In the genomic region with DNA sequence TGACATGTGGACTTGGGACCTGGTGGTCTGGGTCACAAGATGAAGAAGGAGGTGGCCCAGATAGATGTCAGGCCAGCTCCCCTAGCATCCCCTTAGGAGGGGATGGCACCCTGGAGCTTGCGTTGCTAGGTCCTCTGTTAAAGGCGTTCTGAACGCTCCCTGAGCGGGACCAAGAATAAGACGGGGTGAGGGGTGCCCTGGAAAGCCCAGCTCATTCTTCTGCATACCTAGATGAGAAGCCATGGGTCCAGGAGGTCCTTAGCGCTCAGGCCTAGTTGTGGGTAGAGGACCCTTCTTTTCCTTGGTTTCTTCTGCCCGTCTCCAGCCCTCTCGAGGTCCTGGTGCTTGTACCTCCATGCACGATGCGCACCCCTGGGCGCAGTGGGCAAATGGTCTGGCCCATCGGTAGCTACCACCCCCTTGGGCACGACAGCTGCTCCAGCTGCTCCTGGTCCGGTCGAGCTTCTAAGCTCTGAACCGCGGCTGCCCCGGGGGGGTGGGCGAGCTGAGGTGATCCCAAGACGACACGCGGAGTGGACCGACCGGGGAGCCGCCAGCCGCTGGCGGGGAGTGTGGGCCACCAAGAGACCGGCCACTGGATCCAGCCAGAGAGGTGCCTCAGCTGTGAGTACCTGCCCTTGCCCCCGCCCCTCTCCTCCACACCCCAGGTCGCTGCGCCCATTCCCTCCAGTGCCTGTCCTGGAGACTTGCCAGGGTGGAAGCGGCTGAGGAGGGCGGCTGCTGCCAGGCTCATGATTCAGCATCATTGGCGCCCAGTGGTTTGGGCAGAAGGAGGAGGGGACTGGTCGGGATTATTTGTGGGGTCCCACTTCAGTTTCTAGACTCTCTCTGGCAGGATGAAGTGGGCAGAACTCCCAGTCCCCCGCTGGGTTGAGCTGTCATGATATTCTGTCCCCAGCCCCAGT, we compare ENCODE assay signal across 8 mouse cellular contexts. TPM values are rescaled to one million over a fixed set of nuclear protein-coding genes. Genes with fewer than 3 reads are reported as not detected.
DNase-seq lines count a peak whose midpoint lies in the region; ATAC-seq and TF ChIP-seq lines count a peak whose summit lies in the region.

A gene (plus strand): TSS at position 402 of the 926 bp plus-strand sequence.

- peak within 1 kb of the TSS; percentile 77 for H3K4me3 ChIP-seq in forebrain, embryonic 13.5 days
- peak within 1 kb of the TSS; percentile 67 for H3K4me3 ChIP-seq in heart, embryonic 16.5 days (ENCODE audit: low read length)
- H3K4me3 ChIP-seq in liver, adult 2 months (ENCODE audit: insufficient read depth, low read depth, low read length) = peak within 1 kb of the TSS; percentile 51
- peak within 1 kb of the TSS; percentile 56 for H3K4me3 ChIP-seq in myocyte
- peak within 1 kb of the TSS; percentile 78 for H3K4me3 ChIP-seq in testis, adult 2 months (ENCODE audit: control insufficient read depth, low read depth, low read length)

- H3K4me2 ChIP-seq in forebrain, embryonic 13.5 days = peak within 1 kb of the TSS; percentile 78
- H3K4me2 ChIP-seq in heart, embryonic 16.5 days (ENCODE audit: low read depth, low read length) = peak within 1 kb of the TSS; percentile 85
- peak within 1 kb of the TSS; percentile 80 for H3K4me2 ChIP-seq in myocyte (ENCODE audit: low read depth)

- no peaks in the 10 kb centered on the region for H3K27me3 ChIP-seq in forebrain, embryonic 13.5 days
- H3K27me3 ChIP-seq in heart, embryonic 16.5 days (ENCODE audit: control insufficient read depth, insufficient read depth, low read length) = no peaks in the 10 kb centered on the region; the same call in 1 of the 2 replicates
- no peaks in the 10 kb centered on the region for H3K27me3 ChIP-seq in liver, adult 2 months (ENCODE audit: control insufficient read depth, insufficient read depth, low read length)
- H3K27me3 ChIP-seq in myocyte (ENCODE audit: control insufficient read depth, insufficient read depth, insufficient read length) = no peaks in the 10 kb centered on the region
- H3K27me3 ChIP-seq in testis, adult 2 months (ENCODE audit: control insufficient read depth, insufficient read depth, low read length) = no peaks in the 10 kb centered on the region

- TF ChIP-seq POLR2A in liver, adult 2 months (IDR thresholded peaks at IDR 0.05; ENCODE audit: extremely low read depth, insufficient read depth, low read length) = no peak
- TF ChIP-seq POLR2A in myocyte (IDR thresholded peaks at IDR 0.05; ENCODE audit: insufficient read length, low read depth) = peak; percentile 68
- TF ChIP-seq POLR2A in testis, adult 2 months (IDR thresholded peaks at IDR 0.05; ENCODE audit: control insufficient read depth, low read depth, low read length) = peak; percentile 68; the same call in 1 of the 2 replicates

- H3K79me2 ChIP-seq in liver, adult 2 months (ENCODE audit: control insufficient read depth, insufficient read depth, low read length) = no peaks in the 10 kb centered on the region
- no peaks in the 10 kb centered on the region for H3K79me2 ChIP-seq in myocyte (ENCODE audit: control insufficient read depth, insufficient read depth)

- H3K36me3 ChIP-seq in forebrain, embryonic 13.5 days (ENCODE audit: poor library complexity, severe bottlenecking) = no peaks in the 10 kb centered on the region
- no peaks in the 10 kb centered on the region for H3K36me3 ChIP-seq in heart, embryonic 16.5 days (ENCODE audit: control insufficient read depth, insufficient read depth)
- no peaks in the 10 kb centered on the region for H3K36me3 ChIP-seq in liver, adult 2 months (ENCODE audit: control insufficient read depth, insufficient read depth, low read length)
- no peaks in the 10 kb centered on the region for H3K36me3 ChIP-seq in myocyte (ENCODE audit: control insufficient read depth, insufficient read depth)
- no peaks in the 10 kb centered on the region for H3K36me3 ChIP-seq in testis, adult 2 months (ENCODE audit: control insufficient read depth, insufficient read depth, low read length)

- H3K27ac ChIP-seq in forebrain, embryonic 13.5 days = peak within 1 kb of the TSS; percentile 73
- H3K27ac ChIP-seq in heart, embryonic 16.5 days (ENCODE audit: low read length) = no peak within 1 kb of the TSS
- no peak within 1 kb of the TSS; the same call in 1 of the 2 replicates for H3K27ac ChIP-seq in liver, adult 2 months (replicated peaks; ENCODE audit: insufficient read depth, low read depth, low read length)
- H3K27ac ChIP-seq in testis, adult 2 months (ENCODE audit: control insufficient read depth, insufficient read depth, low read depth, low read length) = no peak within 1 kb of the TSS

- peaks cover 16% of the 10 kb centered on the region for H3K4me1 ChIP-seq in forebrain, embryonic 13.5 days
- 0 out of 2 replicates have a peak, but pooled peaks cover 2% of the 10 kb centered on the region for H3K4me1 ChIP-seq in heart, embryonic 16.5 days (ENCODE audit: control insufficient read depth, insufficient read depth, low read length)
- peaks cover 2% of the 10 kb centered on the region; the same call in 1 of the 2 replicates for H3K4me1 ChIP-seq in liver, adult 2 months (ENCODE audit: control insufficient read depth, insufficient read depth, low read length)
- H3K4me1 ChIP-seq in testis, adult 2 months (ENCODE audit: control insufficient read depth, insufficient read depth, low read length) = no peaks in the 10 kb centered on the region; the same call in 1 of the 2 replicates

- H3ac ChIP-seq in myocyte (ENCODE audit: control insufficient read depth, insufficient read length) = peak within 1 kb of the TSS; percentile 32

- H3K9ac ChIP-seq in forebrain, embryonic 13.5 days = peak within 1 kb of the TSS; percentile 83
- peak within 1 kb of the TSS; percentile 72 for H3K9ac ChIP-seq in heart, embryonic 16.5 days (ENCODE audit: low read length)
- peak within 1 kb of the TSS; percentile 74 for H3K9ac ChIP-seq in liver, adult 2 months (ENCODE audit: low read depth, low read length)

- no peak for TF ChIP-seq CTCF in liver, adult 2 months (IDR thresholded peaks at IDR 0.05; ENCODE audit: low read depth, low read length)
- no peak for TF ChIP-seq CTCF in testis, adult 2 months (IDR thresholded peaks at IDR 0.05; ENCODE audit: control insufficient read depth, insufficient read depth, insufficient replicate concordance, low read depth, low read length)

- no peaks in the 10 kb centered on the region for H3K9me3 ChIP-seq in forebrain, embryonic 13.5 days (replicated peaks)
- no peaks in the 10 kb centered on the region for H3K9me3 ChIP-seq in heart, embryonic 16.5 days (replicated peaks; ENCODE audit: control insufficient read depth, low read length)

- peak; percentile 77 for DNase-seq in ES-CJ7 (ENCODE audit: low read depth, low spot score)
- peak; percentile 84 for DNase-seq in cerebellum, adult 11-12 months
- peak; percentile 82 for DNase-seq in kidney, postnatal 14 days
- peak; percentile 41 for DNase-seq in liver, adult 2 months (ENCODE audit: extremely low read depth, low read depth, low spot score)

- ATAC-seq in forebrain, embryonic 13.5 days = peak; percentile 99
- ATAC-seq in heart, embryonic 16.5 days (replicated peaks; ENCODE audit: extremely low read depth, insufficient read depth, low FRiP score) = peak; percentile 92

- WGBS in forebrain, embryonic 13.5 days = under 1% methylated on average over 36 of the region's 36 CpGs
- under 1% methylated on average over 36 of the region's 36 CpGs for WGBS in heart, embryonic 16.5 days
- WGBS in liver, adult 2 months = 1% methylated on average over 34 of the region's 36 CpGs

TF ChIP-seq in myocyte, 11 proteins besides CTCF, POLR2A, EP300 and RAD21:
- TF ChIP-seq MYOD1 (IDR thresholded peaks at IDR 0.05; ENCODE audit: control insufficient read depth in 1 of 3, insufficient read length in 2 of 3, low read depth in 2 of 3) (peak in 2 of 3 experiments; percentile 97 to 98), SRF (IDR thresholded peaks at IDR 0.05; ENCODE audit: control insufficient read depth, insufficient read length, low read depth) (no peak), MYOG (IDR thresholded peaks at IDR 0.05; ENCODE audit: control insufficient read depth in 1 of 3, insufficient read depth in 1 of 3, insufficient read length in 2 of 3, low read depth in 2 of 3) (peak; percentile 88 to 98 (median 97)), TCF3 (IDR thresholded peaks at IDR 0.05; ENCODE audit: insufficient read length, low read depth) (peak; percentile 79), MAX (IDR thresholded peaks at IDR 0.05; ENCODE audit: low read depth) (no peak), TCF12 (IDR thresholded peaks at IDR 0.05; ENCODE audit: insufficient read depth, poor library complexity, severe bottlenecking) (peak; percentile 23), USF1 (IDR thresholded peaks at IDR 0.05; ENCODE audit: low read depth) (no peak), POLR2AphosphoS2 (IDR thresholded peaks at IDR 0.05; ENCODE audit: insufficient read length, low read depth) (peak; percentile 59)
TF ChIP-seq in myocyte: peak in this region for 5.

RNA-seq across cellular contexts. Expression of the gene that starts here (rescaled TPM):
- polyA plus RNA-seq in forebrain, embryonic 13.5 days (2015; fragmentation: Nextera tagmentation; extraction: Ambion mirVana) = 6.0 and 6.1 TPM in 2 replicates
- 1.2 and 1.4 TPM in 2 replicates for polyA plus RNA-seq in heart, embryonic 16.5 days (2015; fragmentation: Nextera tagmentation; extraction: Ambion mirVana)
- total RNA-seq in liver, adult 2 months (2014; rRNA removed) = 1.7 and 1.8 TPM in 2 replicates
- polyA plus RNA-seq in liver, adult 2 months (2012; rRNA removed) = 0.12 and 0.21 TPM in 2 replicates
- 5.2 TPM for polyA plus RNA-seq in myocyte (2012; fragmentation: generic; extraction: Trizol)
- 22.7 and 24.6 TPM in 2 replicates for polyA plus RNA-seq in testis, adult 2 months (2012; rRNA removed)
